ENCODE assay signal across 27 mouse cellular contexts in the genomic region with DNA sequence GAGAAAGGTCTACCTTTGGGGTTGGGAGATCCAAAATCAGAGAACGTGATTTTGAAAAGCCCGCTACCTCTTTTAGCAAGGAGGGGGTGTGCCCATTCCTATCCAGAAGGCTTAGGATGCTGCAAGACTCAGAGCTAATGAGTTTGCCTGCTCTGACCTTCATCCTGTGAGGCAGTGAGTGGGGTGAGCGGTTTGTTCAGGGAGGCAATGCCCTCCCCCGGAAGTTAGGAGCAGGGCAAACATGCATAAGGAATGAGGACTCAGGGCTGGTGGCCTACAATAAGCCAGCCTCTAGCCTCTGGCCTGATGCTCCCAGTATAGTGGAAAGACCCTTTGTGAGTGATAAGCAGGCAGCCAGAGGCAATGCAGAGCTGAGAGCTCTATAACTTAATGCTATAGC.
DNase-seq lines count a peak whose midpoint lies in the region; ATAC-seq lines count a peak whose summit lies in the region.
"Had no signal": no experiment of that assay in that cellular context is flagged by ENCODE, and none has a peak within 500 bp of the region (broad histone marks: within the 10 kb centered on the region; RNA-seq: fewer than 3 reads in every experiment).

No protein-coding gene starts in this region.

- no peak for DNase-seq in midbrain, embryonic 10.5 days (ENCODE audit: low spot score)
- peak; percentile 39 for DNase-seq in retina, embryonic 14.5 days (ENCODE audit: low spot score)
- DNase-seq in right cerebral cortex, adult 2 months (ENCODE audit: low spot score in 2 of 2) = no peak
- no peak for DNase-seq in left cerebral cortex, postnatal 10 days (ENCODE audit: extremely low spot score in 1 of 2, low spot score in 2 of 2)
- DNase-seq in ovary, postnatal 36 days (ENCODE audit: low spot score) = no peak
- DNase-seq: adrenal gland, adult 8-10 months; adrenal gland, postnatal 25 days; B cell, adult 2 months; cerebellum, adult 18-20 months; cerebellum, adult 9-10 months; cerebellum, postnatal 14 days; gastrocnemius, adult 2 months; gastrocnemius, postnatal 14 days; heart, adult 18-20 months; heart, postnatal 14 days; heart, postnatal 4 days had no signal

- 66% methylated on average over 4 of the region's 4 CpGs for WGBS in midbrain, embryonic 10.5 days
- 45% methylated on average over 4 of the region's 4 CpGs for WGBS in midbrain, embryonic 12.5 days
- WGBS in midbrain, embryonic 15.5 days = 47% methylated on average over 4 of the region's 4 CpGs

- intact Hi-C loops in left cerebral cortex, postnatal 10 days (cut with DNase I) = no loop called here

- no peaks in the 10 kb centered on the region for H3K9me3 ChIP-seq in midbrain, embryonic 10.5 days (replicated peaks)
- H3K9me3 ChIP-seq in midbrain, embryonic 12.5 days = no peaks in the 10 kb centered on the region
- no peaks in the 10 kb centered on the region for H3K9me3 ChIP-seq in midbrain, embryonic 15.5 days
- H3K9me3 ChIP-seq: forebrain, embryonic 10.5 days; forebrain, embryonic 13.5 days; heart, embryonic 12.5 days; heart, embryonic 15.5 days had no signal

- H3K36me3 ChIP-seq in midbrain, embryonic 10.5 days = no peaks in the 10 kb centered on the region
- no peaks in the 10 kb centered on the region for H3K36me3 ChIP-seq in midbrain, embryonic 12.5 days
- H3K36me3 ChIP-seq in midbrain, embryonic 15.5 days (replicated peaks) = no peaks in the 10 kb centered on the region
- H3K36me3 ChIP-seq: forebrain, embryonic 10.5 days; G1E; heart, embryonic 12.5 days; heart, embryonic 15.5 days had no signal

- no peak overlapping the region for H3K4me2 ChIP-seq in midbrain, embryonic 12.5 days (replicated peaks)
- no peak overlapping the region for H3K4me2 ChIP-seq in midbrain, embryonic 15.5 days
- H3K4me2 ChIP-seq: forebrain, embryonic 13.5 days; heart, embryonic 12.5 days; heart, embryonic 15.5 days; hindbrain, embryonic 14.5 days had no signal

- H3K27me3 ChIP-seq in midbrain, embryonic 10.5 days (ENCODE audit: low read depth, poor library complexity, severe bottlenecking) = no peaks in the 10 kb centered on the region
- H3K27me3 ChIP-seq in midbrain, embryonic 12.5 days = no peaks in the 10 kb centered on the region
- H3K27me3 ChIP-seq in midbrain, embryonic 15.5 days (replicated peaks) = no peaks in the 10 kb centered on the region
- H3K27me3 ChIP-seq: CH12.LX; forebrain, embryonic 13.5 days; heart, embryonic 12.5 days; heart, embryonic 15.5 days; Patski had no signal

- peak; percentile 68 for ATAC-seq in midbrain, embryonic 12.5 days (ENCODE audit: low FRiP score, low read depth)
- peak; percentile 20; the same call in 1 of the 2 replicates for ATAC-seq in midbrain, embryonic 15.5 days (replicated peaks)
- ATAC-seq: forebrain, embryonic 13.5 days; forebrain, embryonic 16.5 days; Patski had no signal

- H3K27ac ChIP-seq in midbrain, embryonic 10.5 days (replicated peaks) = peak overlapping the region; percentile 33; the same call in 1 of the 2 replicates
- peak overlapping the region; percentile 69 for H3K27ac ChIP-seq in midbrain, embryonic 12.5 days (replicated peaks)
- H3K27ac ChIP-seq in midbrain, embryonic 15.5 days = no peak overlapping the region
- H3K27ac ChIP-seq: forebrain, embryonic 10.5 days; forebrain, embryonic 13.5 days; gastrocnemius, adult 2 months; heart, embryonic 15.5 days had no signal

- no peak overlapping the region for H3K9ac ChIP-seq in midbrain, embryonic 12.5 days (replicated peaks)
- H3K9ac ChIP-seq in midbrain, embryonic 15.5 days = no peak overlapping the region
- H3K9ac ChIP-seq: forebrain, embryonic 13.5 days; heart, embryonic 12.5 days; heart, embryonic 15.5 days; hindbrain, embryonic 14.5 days had no signal

- H3K4me1 ChIP-seq in midbrain, embryonic 10.5 days = peaks cover 11% of the 10 kb centered on the region; the same call in 1 of the 2 replicates
- no peaks in the 10 kb centered on the region for H3K4me1 ChIP-seq in midbrain, embryonic 12.5 days
- peaks cover 9% of the 10 kb centered on the region for H3K4me1 ChIP-seq in midbrain, embryonic 15.5 days
- H3K4me1 ChIP-seq: forebrain, embryonic 13.5 days; heart, embryonic 12.5 days; heart, embryonic 15.5 days had no signal

- no peak overlapping the region for H3K4me3 ChIP-seq in midbrain, embryonic 10.5 days
- H3K4me3 ChIP-seq in midbrain, embryonic 12.5 days = no peak overlapping the region
- no peak overlapping the region for H3K4me3 ChIP-seq in midbrain, embryonic 15.5 days
- H3K4me3 ChIP-seq: forebrain, embryonic 10.5 days; forebrain, embryonic 13.5 days; gastrocnemius, adult 2 months; heart, embryonic 12.5 days; heart, embryonic 15.5 days had no signal
